Mouse (Mus musculus) neural tube, embryonic 15.5 days (tissue): ENCODE data around the gene Dennd1c. TPM values are rescaled to one million over a fixed set of nuclear protein-coding genes. Genes with fewer than 3 reads are reported as not detected.

Source experiments
- ATAC-seq: fragments of 200-750 bp; cut with Nextera tagmentation; 2 replicates; pipeline ENCODE4 v1.8.0; 2017; ENCODE audit warnings: mild to moderate bottlenecking, moderate TSS enrichment, moderate library complexity; ENCODE audit not compliant: low FRiP score
- H3K27ac ChIP-seq: fragments of 300-500 bp; sonication (generic); replicated peaks from 2 replicates; pipeline ENCODE4 v1.5.1; 2015; ENCODE audit warnings: mild to moderate bottlenecking, inconsistent platforms
- H3K27me3 ChIP-seq: fragments of 300-500 bp; sonication (generic); replicated peaks from 2 replicates; pipeline ENCODE4 v1.6.1; 2015; ENCODE audit warnings: inconsistent platforms
- H3K36me3 ChIP-seq: fragments of 300-500 bp; sonication (generic); 2 replicates; pipeline ENCODE4 v1.6.1; 2015; ENCODE audit warnings: inconsistent platforms
- H3K4me1 ChIP-seq: fragments of 300-500 bp; sonication (generic); 2 replicates; pipeline ENCODE4 v1.6.1; 2015; ENCODE audit warnings: inconsistent platforms
- H3K4me2 ChIP-seq: fragments of 300-500 bp; sonication (generic); 2 replicates; pipeline ENCODE4 v1.6.1; 2015; ENCODE audit warnings: inconsistent platforms, mild to moderate bottlenecking, moderate library complexity
- H3K4me3 ChIP-seq: fragments of 300-500 bp; sonication (generic); replicated peaks from 2 replicates; pipeline ENCODE4 v1.5.1; 2015; ENCODE audit warnings: mild to moderate bottlenecking, inconsistent platforms
- H3K9ac ChIP-seq: fragments of 300-500 bp; sonication (generic); replicated peaks from 2 replicates; pipeline ENCODE4 v1.6.1; 2015; ENCODE audit warnings: mild to moderate bottlenecking, inconsistent platforms
- H3K9me3 ChIP-seq: fragments of 300-500 bp; sonication (generic); replicated peaks from 2 replicates; pipeline ENCODE4 v1.6.1; 2016; ENCODE audit warnings: inconsistent platforms
- WGBS: fragments of 180-500 bp; shearing (Covaris S2); methylation state at CpG from one replicate; pipeline ENCODE4 v1.1.7; 2015; ENCODE audit warnings: mixed read lengths; 5-methylcytosine and 5-hydroxymethylcytosine counted together
- polyA plus RNA-seq: library from polyadenylated mRNA; unstranded; fragments of >200 nt; fragmentation: Nextera tagmentation; extraction: Ambion mirVana; gene quantifications from 2 replicates; pipeline ENCODE4 v1.2.1, GENCODE M21; 2015

Dennd1c gene
- polyA plus RNA-seq, 1 experiment from 2014 or later, result 5.6 TPM

- H3K36me3 ChIP-seq, result peaks cover 15% of the 10 kb centered on the region; the same call in 1 of the 2 replicates
- 2% methylated on average over 31 of the region's 31 CpGs for WGBS
- H3K9me3 ChIP-seq, result no peaks in the 10 kb centered on the region
- peak within 1 kb of the TSS; percentile 69 for H3K4me2 ChIP-seq
- peak; percentile 96 for ATAC-seq
- peak within 1 kb of the TSS; percentile 75 for H3K9ac ChIP-seq
- H3K27me3 ChIP-seq, result no peaks in the 10 kb centered on the region
- peaks cover 40% of the 10 kb centered on the region for H3K4me1 ChIP-seq
- peak within 1 kb of the TSS; percentile 61 for H3K4me3 ChIP-seq
- peak within 1 kb of the TSS; percentile 87 for H3K27ac ChIP-seq
These were observed 8.9 kb upstream of the Dennd1c start, which contains the start of gene Tubb4a for GRCm38 (mm10) chr17:57087049-57087832. TSS of gene Tubb4a (minus strand) at chr17:57087782.

DNA sequence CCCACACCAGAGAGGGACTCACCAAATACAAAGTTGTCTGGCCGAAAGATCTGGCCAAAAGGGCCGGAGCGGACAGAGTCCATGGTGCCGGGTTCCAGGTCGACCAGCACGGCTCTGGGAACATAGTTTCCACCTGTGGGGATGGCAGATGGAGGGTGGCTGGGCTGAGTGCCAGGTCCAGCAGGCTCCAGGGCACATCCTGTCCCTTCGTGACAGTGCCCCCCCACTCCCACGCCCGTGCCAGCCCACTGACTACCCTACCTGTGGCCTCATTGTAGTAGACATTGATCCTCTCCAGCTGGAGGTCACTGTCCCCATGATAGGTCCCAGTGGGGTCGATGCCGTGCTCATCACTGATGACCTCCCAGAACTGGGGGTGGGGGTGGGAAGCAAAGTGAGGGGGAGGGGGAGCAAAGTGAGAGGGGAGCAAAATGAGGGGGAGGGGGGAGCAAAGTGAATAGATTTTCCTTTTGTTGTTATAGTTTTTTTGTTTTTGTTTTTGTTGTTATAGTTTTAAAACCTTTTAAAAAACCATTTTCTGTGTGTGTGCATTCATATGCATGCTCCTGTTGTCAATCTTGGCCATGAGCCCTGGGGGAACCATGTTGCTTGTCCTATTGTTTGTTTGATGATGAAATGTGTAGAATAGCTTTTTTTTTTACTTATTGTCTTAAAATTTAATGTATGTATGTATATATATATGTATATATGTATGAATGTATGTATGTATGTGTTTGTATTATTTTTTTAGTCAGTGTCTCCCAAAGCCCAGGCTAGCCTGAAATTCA, 7.8 kb upstream of the Dennd1c start:
- no peak overlapping the region for H3K27ac ChIP-seq
- peak overlapping the region; percentile 75 for H3K9ac ChIP-seq
- no peak for ATAC-seq
- H3K9me3 ChIP-seq, result no peaks in the 10 kb centered on the region
- 85% methylated on average over 11 of the region's 11 CpGs for WGBS
- peak overlapping the region; percentile 69 for H3K4me2 ChIP-seq
- no peaks in the 10 kb centered on the region for H3K27me3 ChIP-seq
- peak overlapping the region; percentile 61 for H3K4me3 ChIP-seq
- peaks cover 22% of the 10 kb centered on the region for H3K36me3 ChIP-seq
- peaks cover 40% of the 10 kb centered on the region for H3K4me1 ChIP-seq

DNA sequence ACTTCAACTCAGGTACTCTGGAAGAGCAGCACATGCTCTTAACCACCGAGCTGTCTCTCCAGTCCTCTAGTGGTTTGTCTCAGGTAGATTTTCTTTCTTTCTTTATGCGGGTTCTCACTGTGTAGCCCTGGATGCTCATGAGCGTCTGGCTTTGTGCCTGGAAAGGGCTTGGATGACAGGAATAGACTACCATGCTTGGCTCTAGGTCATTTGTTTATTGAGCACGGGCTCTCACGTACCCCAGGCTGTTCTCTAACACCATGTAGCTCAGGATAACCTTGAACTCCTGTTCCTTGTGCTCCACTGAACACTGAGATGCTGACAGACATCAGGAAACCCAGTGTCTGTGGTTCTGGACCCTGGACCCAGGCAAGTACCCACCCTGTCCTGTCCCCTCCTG, 4.2 kb upstream of the Dennd1c start:
- no peak for ATAC-seq
- H3K9me3 ChIP-seq, result no peaks in the 10 kb centered on the region
- WGBS, result 86% methylated on average over 5 of the region's 5 CpGs

GRCm38 (mm10) chr17:57081234-57081842, 3.0 kb upstream of the Dennd1c start:
- H3K4me3 ChIP-seq, result no peak overlapping the region
- H3K9me3 ChIP-seq, result no peaks in the 10 kb centered on the region
- peaks cover 37% of the 10 kb centered on the region for H3K36me3 ChIP-seq
- no peak overlapping the region for H3K27ac ChIP-seq
- no peak for ATAC-seq
- no peak overlapping the region for H3K4me2 ChIP-seq
- no peaks in the 10 kb centered on the region for H3K27me3 ChIP-seq
- WGBS, result 97% methylated on average over 31 of the region's 31 CpGs
- H3K9ac ChIP-seq, result no peak overlapping the region
- H3K4me1 ChIP-seq, result peaks cover 24% of the 10 kb centered on the region

More for the DNA sequence above, 4.2 kb upstream of the Dennd1c start:
- Histone ChIP-seq H3K9ac (no peak overlapping the region), H3K4me3 (no peak overlapping the region), H3K4me2 (no peak overlapping the region), H3K27me3 (no peaks in the 10 kb centered on the region), H3K36me3 (peaks cover 37% of the 10 kb centered on the region), H3K27ac (no peak overlapping the region), H3K4me1 (peaks cover 35% of the 10 kb centered on the region)

DNA sequence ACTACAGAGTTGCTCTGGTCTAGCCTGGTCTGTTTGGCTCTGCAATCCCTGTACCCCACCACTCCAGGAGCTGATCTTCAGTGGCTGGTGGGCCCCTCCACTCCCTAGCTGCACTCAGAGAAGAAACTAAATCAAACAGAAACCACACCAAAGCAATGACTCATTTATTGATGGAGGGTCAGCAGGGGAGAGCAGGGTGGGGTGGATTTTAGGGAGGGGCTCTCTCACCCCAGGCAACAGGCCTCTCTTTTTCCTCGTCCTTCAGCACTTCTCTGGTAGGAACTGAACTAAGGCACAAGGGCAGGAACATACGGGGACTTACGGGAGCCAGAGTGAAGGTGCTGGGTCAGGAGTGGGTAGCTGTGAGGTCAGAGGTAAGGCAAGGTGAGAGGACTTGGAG, 1.6 kb upstream of the Dennd1c start:
- 68% methylated on average over 3 of the region's 3 CpGs for WGBS
- H3K4me2 ChIP-seq, result no peak overlapping the region

GRCm38 (mm10) chr17:57076916-57077315, 1.4 kb downstream of the Dennd1c start:
- ATAC-seq, result no peak
- no peaks in the 10 kb centered on the region for H3K27me3 ChIP-seq
- no peak overlapping the region for H3K27ac ChIP-seq
- no peaks in the 10 kb centered on the region for H3K4me1 ChIP-seq
- 68% methylated on average over 3 of the region's 3 CpGs for WGBS
- no peaks in the 10 kb centered on the region for H3K9me3 ChIP-seq
- H3K36me3 ChIP-seq, result peaks cover 22% of the 10 kb centered on the region
- H3K9ac ChIP-seq, result no peak overlapping the region
- H3K4me2 ChIP-seq, result no peak overlapping the region
- no peak overlapping the region for H3K4me3 ChIP-seq

More for the DNA sequence above, 1.6 kb upstream of the Dennd1c start:
- ATAC-seq, result no peak
- Histone ChIP-seq H3K4me3 (no peak overlapping the region), H3K9ac (no peak overlapping the region), H3K9me3 (no peaks in the 10 kb centered on the region), H3K27ac (no peak overlapping the region), H3K4me1 (peaks cover 15% of the 10 kb centered on the region), H3K36me3 (peaks cover 37% of the 10 kb centered on the region), H3K27me3 (no peaks in the 10 kb centered on the region)

GRCm38 (mm10) chr17:57070699-57071098, 7.6 kb downstream of the Dennd1c start:
- Histone ChIP-seq H3K4me1 (0 out of 2 replicates have a peak, but pooled peaks cover 3% of the 10 kb centered on the region), H3K4me3 (peak overlapping the region; percentile 25; the same call in 1 of the 2 replicates), H3K36me3 (no peaks in the 10 kb centered on the region), H3K4me2 (peak overlapping the region; percentile 39), H3K27me3 (no peaks in the 10 kb centered on the region), H3K9ac (no peak overlapping the region), H3K27ac (no peak overlapping the region), H3K9me3 (no peaks in the 10 kb centered on the region)
- ATAC-seq, result peak; percentile 79
- WGBS, result 6% methylated on average over 11 of the region's 11 CpGs

- no peaks in the 10 kb centered on the region for H3K9me3 ChIP-seq
- no peak overlapping the region for H3K27ac ChIP-seq
- H3K27me3 ChIP-seq, result no peaks in the 10 kb centered on the region
- H3K36me3 ChIP-seq, result no peaks in the 10 kb centered on the region
- no peak for ATAC-seq
- H3K4me2 ChIP-seq, result peak overlapping the region; percentile 39
- WGBS, result 9% methylated on average over 9 of the region's 9 CpGs
- 0 out of 2 replicates have a peak, but pooled peaks cover 3% of the 10 kb centered on the region for H3K4me1 ChIP-seq
- H3K4me3 ChIP-seq, result peak overlapping the region; percentile 25
- H3K9ac ChIP-seq, result no peak overlapping the region
These were observed 8.0 kb downstream of the Dennd1c start for GRCm38 (mm10) chr17:57070272-57070671.

GRCm38 (mm10) chr17:57066908-57067307, 11.4 kb downstream of the Dennd1c start:
- H3K9me3 ChIP-seq, result no peaks in the 10 kb centered on the region
- H3K27me3 ChIP-seq, result peaks cover 22% of the 10 kb centered on the region
- no peak for ATAC-seq
- H3K4me1 ChIP-seq, result peaks cover 10% of the 10 kb centered on the region
- no peak overlapping the region for H3K27ac ChIP-seq
- no peak overlapping the region for H3K4me2 ChIP-seq
- no peaks in the 10 kb centered on the region for H3K36me3 ChIP-seq
- no peak overlapping the region for H3K9ac ChIP-seq
- no peak overlapping the region for H3K4me3 ChIP-seq
- WGBS, result 75% methylated on average over 5 of the region's 5 CpGs

GRCm38 (mm10) chr17:57063031-57063430, 15.3 kb downstream of the Dennd1c start:
- no peaks in the 10 kb centered on the region for H3K36me3 ChIP-seq
- H3K4me2 ChIP-seq, result no peak overlapping the region
- no peak overlapping the region for H3K9ac ChIP-seq
- ATAC-seq, result no peak
- 9% methylated on average over 8 of the region's 8 CpGs for WGBS
- no peaks in the 10 kb centered on the region for H3K9me3 ChIP-seq
- peaks cover 32% of the 10 kb centered on the region for H3K27me3 ChIP-seq
- no peak overlapping the region for H3K4me3 ChIP-seq
- H3K4me1 ChIP-seq, result peaks cover 30% of the 10 kb centered on the region
- H3K27ac ChIP-seq, result no peak overlapping the region

DNA sequence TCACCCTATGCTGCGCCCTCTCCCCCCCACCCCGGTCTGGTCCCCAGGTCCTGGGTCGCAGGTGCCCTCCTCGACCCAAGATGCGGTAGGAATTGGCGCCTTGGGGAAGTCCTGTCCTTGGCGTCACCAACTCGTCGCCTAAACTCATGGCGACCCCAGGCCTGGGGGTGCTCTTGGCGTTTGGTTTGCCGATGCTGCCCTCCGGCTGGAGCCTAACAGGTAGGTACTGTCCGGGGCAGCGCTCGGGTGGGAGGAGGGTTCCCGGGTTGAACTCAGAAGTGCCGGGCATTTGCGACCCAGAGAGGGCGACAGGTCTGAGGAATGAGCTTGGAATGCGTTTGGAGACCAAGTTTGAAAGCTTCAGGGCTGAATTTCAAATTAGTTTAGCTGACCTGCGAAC, 15.8 kb downstream of the Dennd1c start:
- H3K27ac ChIP-seq, result no peak overlapping the region

More for the DNA sequence above, 15.8 kb downstream of the Dennd1c start:
- Histone ChIP-seq H3K4me1 (peaks cover 32% of the 10 kb centered on the region), H3K9me3 (no peaks in the 10 kb centered on the region), H3K27me3 (peaks cover 32% of the 10 kb centered on the region), H3K36me3 (no peaks in the 10 kb centered on the region), H3K9ac (no peak overlapping the region), H3K4me3 (peak overlapping the region; percentile 37), H3K4me2 (peak overlapping the region; percentile 64)
- under 1% methylated on average over 22 of the region's 22 CpGs for WGBS
- no peak for ATAC-seq
